Mouse (Mus musculus) heart, embryonic 15.5 days (tissue): ENCODE measurements around the gene Pphln1. TPM values are rescaled to one million over a fixed set of nuclear protein-coding genes. Genes with fewer than 3 reads are reported as not detected.

Experiments used
- ATAC-seq: fragments of 200-750 bp; cut with Nextera tagmentation; replicated peaks from 2 replicates; pipeline ENCODE4 v1.8.0; 2017; ENCODE audit warnings: low read depth, moderate TSS enrichment; ENCODE audit not compliant: insufficient number of reproducible peaks, insufficient read depth, low FRiP score
- H3K27ac ChIP-seq: fragments of 300-500 bp; sonication (generic); 2 replicates; pipeline ENCODE4 v1.5.1; 2015; ENCODE audit warnings: mild to moderate bottlenecking, inconsistent platforms
- H3K27me3 ChIP-seq: fragments of 300-500 bp; sonication (generic); 2 replicates; pipeline ENCODE4 v1.6.1; 2015; ENCODE audit warnings: inconsistent platforms
- H3K36me3 ChIP-seq: fragments of 300-500 bp; sonication (generic); 2 replicates; pipeline ENCODE4 v1.6.1; 2015; ENCODE audit warnings: mild to moderate bottlenecking, inconsistent platforms
- H3K4me1 ChIP-seq: fragments of 300-500 bp; sonication (generic); replicated peaks from 2 replicates; pipeline ENCODE4 v1.6.1; 2015; ENCODE audit warnings: inconsistent platforms
- H3K4me2 ChIP-seq: fragments of 300-500 bp; sonication (generic); 2 replicates; pipeline ENCODE4 v1.6.1; 2015; ENCODE audit warnings: inconsistent platforms, mild to moderate bottlenecking, moderate library complexity
- H3K4me3 ChIP-seq: fragments of 300-500 bp; sonication (generic); 2 replicates; pipeline ENCODE4 v1.5.1; 2015; ENCODE audit warnings: mild to moderate bottlenecking, inconsistent platforms
- H3K9ac ChIP-seq: fragments of 300-500 bp; sonication (generic); 2 replicates; pipeline ENCODE4 v1.6.1; 2015; ENCODE audit warnings: mild to moderate bottlenecking, inconsistent platforms
- H3K9me3 ChIP-seq: fragments of 300-500 bp; sonication (generic); replicated peaks from 2 replicates; pipeline ENCODE4 v1.6.1; 2016; ENCODE audit warnings: inconsistent platforms
- WGBS: fragments of 180-500 bp; shearing (Covaris S2); methylation state at CpG from one replicate; pipeline ENCODE4 v1.1.7; 2015; ENCODE audit warnings: mixed read lengths; 5-methylcytosine and 5-hydroxymethylcytosine counted together
- polyA plus RNA-seq: library from polyadenylated mRNA; unstranded; fragments of >200 nt; fragmentation: Nextera tagmentation; extraction: Ambion mirVana; gene quantifications from 2 replicates; pipeline ENCODE4 v1.2.1, GENCODE M21; 2015

The Pphln1 gene
- polyA plus RNA-seq, 1 experiment from 2014 or later, result 31.9 TPM

DNA sequence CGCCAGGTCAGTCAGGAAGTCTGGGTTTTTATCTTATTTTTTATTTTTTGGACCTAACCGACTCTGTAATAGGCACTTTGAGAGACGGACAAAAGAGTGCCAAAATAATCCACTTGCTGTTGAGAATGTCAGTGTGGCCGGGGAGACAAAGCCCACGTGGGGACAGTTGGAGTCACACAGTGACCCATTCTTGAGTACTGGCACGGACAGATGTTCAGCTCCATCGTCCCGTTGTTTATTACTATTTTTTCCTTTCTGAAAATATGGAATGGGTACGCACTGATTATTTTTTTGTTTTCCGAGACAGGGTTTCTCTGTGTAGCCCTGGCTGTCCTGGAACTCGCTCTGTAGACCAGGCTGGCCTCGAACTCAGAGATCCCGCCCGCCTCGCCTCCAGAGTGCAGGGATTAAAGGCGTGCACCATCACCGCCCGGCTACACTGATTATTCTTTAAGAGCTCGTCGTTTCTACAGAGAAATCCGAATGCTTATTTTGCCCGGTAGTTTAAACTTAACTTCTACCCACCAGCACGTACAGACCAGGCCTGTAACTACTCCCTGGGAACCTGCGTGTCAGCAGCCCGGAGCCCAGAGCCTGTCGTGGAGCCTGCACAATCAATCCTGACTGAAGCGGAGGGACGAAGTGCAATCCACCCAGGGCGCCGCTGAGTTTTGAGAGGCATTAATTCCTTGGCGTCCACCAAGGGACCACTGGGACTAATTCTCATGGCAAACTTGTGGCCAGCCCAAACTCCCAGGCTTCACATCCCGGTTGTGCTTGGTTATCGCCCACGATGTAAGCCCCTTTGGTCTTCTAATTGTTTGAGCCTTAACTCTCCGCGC lies 770 bp downstream of the Pphln1 start:
- H3K9ac ChIP-seq, result peak overlapping the region; percentile 98
- H3K4me2 ChIP-seq, result peak overlapping the region; percentile 80
- H3K4me3 ChIP-seq, result peak overlapping the region; percentile 100
- peaks cover 28% of the 10 kb centered on the region for H3K4me1 ChIP-seq
- H3K9me3 ChIP-seq, result no peaks in the 10 kb centered on the region
- peak overlapping the region; percentile 90 for H3K27ac ChIP-seq
- H3K36me3 ChIP-seq, result peaks cover 9% of the 10 kb centered on the region
- H3K27me3 ChIP-seq, result no peaks in the 10 kb centered on the region
- WGBS, result 4% methylated on average over 36 of the region's 36 CpGs
- ATAC-seq, result no peak

DNA sequence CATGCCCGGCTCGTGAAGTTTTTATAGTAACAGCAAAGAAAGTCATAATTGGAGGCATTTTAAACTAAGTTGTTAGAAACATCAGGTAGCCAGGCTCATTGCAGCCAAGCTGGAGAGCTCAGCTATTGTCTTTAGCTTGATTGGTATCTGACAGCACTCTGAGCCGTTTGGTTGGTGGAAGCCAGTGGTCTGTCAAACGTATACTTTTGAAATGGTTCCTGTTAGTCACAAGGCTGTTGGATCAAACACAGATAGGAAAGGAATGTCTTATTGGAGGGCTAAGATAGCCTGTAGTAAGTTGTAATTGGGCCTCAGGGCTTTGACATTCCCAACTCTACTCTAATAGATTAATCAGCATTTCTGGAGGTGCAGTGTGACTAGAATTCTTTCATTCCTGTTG lies 3.3 kb downstream of the Pphln1 start:
- Histone ChIP-seq H3K4me3 (no peak overlapping the region), H3K4me1 (peaks cover 27% of the 10 kb centered on the region), H3K36me3 (no peaks in the 10 kb centered on the region), H3K4me2 (no peak overlapping the region), H3K27ac (no peak overlapping the region), H3K9ac (no peak overlapping the region), H3K9me3 (no peaks in the 10 kb centered on the region), H3K27me3 (no peaks in the 10 kb centered on the region)
- no peak for ATAC-seq
- 56% methylated on average over 4 of the region's 4 CpGs for WGBS

DNA sequence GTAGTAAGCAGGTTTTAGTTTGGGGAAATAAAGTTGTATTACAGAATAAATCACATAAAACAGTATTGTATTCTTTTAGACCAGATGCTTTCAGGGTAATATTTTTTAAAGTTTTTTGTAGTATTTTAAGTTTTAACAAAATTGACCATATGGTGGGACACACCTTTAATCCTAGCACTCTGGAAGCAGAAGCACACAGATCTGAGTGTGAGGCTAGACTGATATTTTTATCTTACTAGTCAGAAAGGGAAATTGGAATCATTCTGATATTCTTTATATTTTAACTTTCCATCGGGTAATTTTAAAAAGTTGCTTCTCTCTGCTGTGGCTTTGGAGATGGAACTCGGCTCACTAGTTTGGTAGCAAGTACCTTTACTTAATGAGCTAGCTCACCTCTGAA lies 4.6 kb downstream of the Pphln1 start:
- no peaks in the 10 kb centered on the region for H3K36me3 ChIP-seq
- no peak for ATAC-seq
- no peak overlapping the region for H3K27ac ChIP-seq
- H3K27me3 ChIP-seq, result no peaks in the 10 kb centered on the region
- WGBS, result 94% methylated on average over 2 of the region's 2 CpGs
- H3K4me2 ChIP-seq, result no peak overlapping the region
- H3K9me3 ChIP-seq, result no peaks in the 10 kb centered on the region
- H3K4me1 ChIP-seq, result peaks cover 17% of the 10 kb centered on the region
- H3K4me3 ChIP-seq, result no peak overlapping the region
- no peak overlapping the region for H3K9ac ChIP-seq

DNA sequence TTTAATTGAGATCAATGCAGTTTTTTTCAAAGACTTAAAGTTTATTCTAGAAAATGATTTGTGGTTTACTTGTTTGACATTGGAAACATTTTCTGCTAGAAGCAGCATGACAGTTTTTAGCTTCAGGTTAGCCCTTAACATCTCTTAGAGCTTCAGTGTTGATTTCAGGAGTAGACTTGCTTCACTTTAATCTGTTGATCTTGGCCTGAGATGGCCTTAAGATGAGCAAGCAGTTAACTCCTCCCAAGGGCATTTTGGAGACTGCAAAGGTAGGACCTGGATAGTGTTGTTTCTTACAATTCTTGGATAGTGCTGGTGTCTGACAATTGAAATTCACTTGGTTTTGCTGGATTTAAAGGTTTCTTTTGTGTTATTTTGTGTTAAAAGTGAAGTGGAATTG lies 6.7 kb downstream of the Pphln1 start:
- no peak for ATAC-seq
- Histone ChIP-seq H3K9me3 (no peaks in the 10 kb centered on the region), H3K36me3 (no peaks in the 10 kb centered on the region), H3K27ac (no peak overlapping the region), H3K27me3 (no peaks in the 10 kb centered on the region), H3K9ac (no peak overlapping the region), H3K4me1 (peaks cover 6% of the 10 kb centered on the region; the same call in 1 of the 2 replicates), H3K4me2 (no peak overlapping the region), H3K4me3 (no peak overlapping the region)

DNA sequence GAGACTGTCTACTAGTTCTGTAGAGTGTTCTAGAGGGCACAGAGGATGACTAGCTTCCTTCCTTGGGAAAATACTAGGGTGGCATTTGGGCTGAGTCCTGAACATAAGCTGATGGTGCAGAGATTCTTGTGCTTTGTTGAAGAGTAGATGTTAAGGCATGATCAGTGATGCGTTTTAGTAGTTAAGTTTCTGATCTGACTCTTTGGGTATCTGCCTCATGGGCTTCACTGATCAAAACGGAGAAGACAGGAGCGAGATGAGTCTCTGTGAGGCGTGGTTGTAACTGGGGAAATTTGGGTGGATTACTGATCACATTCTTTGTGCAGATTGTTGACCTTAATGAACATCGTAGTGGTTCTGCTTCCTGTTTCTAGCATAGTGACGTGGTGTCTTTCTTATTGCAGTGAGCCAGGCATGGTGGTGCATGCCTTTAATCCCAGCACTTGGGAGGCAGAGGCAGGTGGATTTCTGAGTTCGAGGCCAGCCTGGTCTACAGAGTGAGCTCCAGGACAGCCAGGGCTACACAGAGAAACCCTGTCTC lies 7.4 kb downstream of the Pphln1 start:
- Histone ChIP-seq H3K4me3 (no peak overlapping the region), H3K9ac (no peak overlapping the region), H3K36me3 (no peaks in the 10 kb centered on the region), H3K27me3 (no peaks in the 10 kb centered on the region), H3K4me2 (no peak overlapping the region), H3K27ac (no peak overlapping the region), H3K9me3 (no peaks in the 10 kb centered on the region), H3K4me1 (0 out of 2 replicates have a peak, but pooled peaks cover 4% of the 10 kb centered on the region)
- no peak for ATAC-seq
- 89% methylated on average over 7 of the region's 7 CpGs for WGBS

DNA sequence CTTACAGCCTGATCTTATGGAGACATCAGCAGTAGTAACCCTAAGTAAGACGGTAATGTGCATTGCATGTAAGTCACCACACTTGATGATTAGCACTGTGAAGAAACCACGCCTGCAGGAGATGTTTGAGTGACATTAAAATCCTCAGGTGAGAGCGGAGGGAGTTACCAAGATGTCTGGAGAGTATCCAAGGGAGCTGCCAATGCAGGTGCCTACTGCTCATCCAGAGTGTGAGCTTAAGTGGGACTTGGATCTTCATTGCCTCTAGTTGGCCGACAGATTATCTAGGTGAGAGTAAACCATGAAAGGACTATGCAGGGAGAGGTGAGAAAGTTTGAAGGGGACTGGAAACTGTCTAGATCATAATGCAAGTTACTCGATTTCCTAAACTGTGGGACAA lies 8.3 kb downstream of the Pphln1 start:
- Histone ChIP-seq H3K4me2 (no peak overlapping the region), H3K27ac (no peak overlapping the region), H3K9me3 (no peaks in the 10 kb centered on the region), H3K9ac (no peak overlapping the region), H3K4me1 (0 out of 2 replicates have a peak, but pooled peaks cover 4% of the 10 kb centered on the region), H3K27me3 (no peaks in the 10 kb centered on the region), H3K4me3 (no peak overlapping the region), H3K36me3 (no peaks in the 10 kb centered on the region; the same call in 1 of the 2 replicates)
- 91% methylated on average over 5 of the region's 5 CpGs for WGBS
- no peak for ATAC-seq

DNA sequence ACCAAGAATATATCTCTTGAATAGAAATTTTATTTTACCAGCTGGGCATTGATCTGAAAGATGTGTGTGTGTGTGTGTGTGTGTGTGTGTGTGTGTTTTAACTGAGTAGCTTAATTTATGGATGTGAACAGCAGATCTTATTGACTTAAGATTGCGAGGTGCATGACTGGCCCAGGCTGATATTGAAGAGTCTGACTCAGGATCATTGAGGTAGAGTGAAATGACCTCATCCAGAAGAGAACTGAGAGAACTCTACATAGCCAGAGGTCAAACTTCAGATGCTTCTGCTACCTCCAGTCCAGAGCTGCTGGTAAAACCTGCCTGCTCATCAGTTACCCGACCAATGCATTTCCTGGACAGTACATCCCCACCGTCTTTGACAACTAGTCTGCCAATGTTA lies 14.3 kb downstream of the Pphln1 start:
- no peak overlapping the region for H3K9ac ChIP-seq
- 92% methylated on average over 3 of the region's 3 CpGs for WGBS
- peaks cover 6% of the 10 kb centered on the region; the same call in 1 of the 2 replicates for H3K36me3 ChIP-seq
- H3K4me3 ChIP-seq, result no peak overlapping the region
- H3K27me3 ChIP-seq, result no peaks in the 10 kb centered on the region
- no peak overlapping the region for H3K27ac ChIP-seq
- H3K4me2 ChIP-seq, result no peak overlapping the region
- no peak for ATAC-seq
- H3K9me3 ChIP-seq, result no peaks in the 10 kb centered on the region
- no peaks in the 10 kb centered on the region for H3K4me1 ChIP-seq

DNA sequence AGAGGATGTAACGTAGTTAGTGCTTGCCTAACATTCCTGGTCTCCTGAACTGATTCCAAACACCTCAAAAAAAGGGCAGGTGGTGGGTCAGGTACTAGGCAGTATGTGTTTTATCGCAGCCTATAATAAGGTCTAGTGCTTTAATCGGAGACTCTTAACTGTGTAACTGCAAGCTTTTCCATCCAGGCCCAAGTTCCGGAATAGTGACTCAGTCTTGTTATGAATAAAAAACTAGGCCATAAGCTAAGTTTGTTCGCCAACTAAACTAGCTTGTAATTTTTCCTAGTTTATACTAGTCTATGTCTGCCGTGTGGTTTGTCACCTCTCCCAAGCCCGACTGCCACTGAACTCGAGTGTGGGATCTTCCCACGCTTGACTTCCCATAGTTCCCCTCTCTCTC lies 16.3 kb downstream of the Pphln1 start:
- H3K27me3 ChIP-seq, result no peaks in the 10 kb centered on the region
- peaks cover 6% of the 10 kb centered on the region; the same call in 1 of the 2 replicates for H3K36me3 ChIP-seq
- H3K9me3 ChIP-seq, result no peaks in the 10 kb centered on the region
- H3K4me2 ChIP-seq, result no peak overlapping the region
- no peak for ATAC-seq
- no peaks in the 10 kb centered on the region for H3K4me1 ChIP-seq
- WGBS, result 93% methylated on average over 9 of the region's 9 CpGs
- no peak overlapping the region for H3K9ac ChIP-seq
- H3K4me3 ChIP-seq, result no peak overlapping the region
- no peak overlapping the region for H3K27ac ChIP-seq

DNA sequence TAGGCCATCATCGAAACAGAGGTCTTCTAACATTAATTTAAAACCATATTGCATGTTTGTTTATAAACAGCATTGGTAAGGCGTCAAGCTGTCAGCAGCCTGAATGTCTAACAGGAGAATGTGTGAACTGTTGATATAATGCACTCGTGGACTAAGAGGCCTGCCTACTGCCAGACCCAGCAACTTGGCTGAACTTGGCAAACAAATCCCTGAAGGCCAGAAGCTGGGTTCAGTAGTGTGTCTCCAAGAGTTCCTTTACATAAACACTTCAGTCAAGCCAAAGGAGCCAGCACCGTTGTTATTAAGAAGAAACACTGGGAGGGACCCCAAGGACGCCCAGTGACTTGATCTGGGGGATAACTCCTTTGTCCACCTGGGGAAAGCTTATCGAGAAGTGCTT lies 18.1 kb downstream of the Pphln1 start:
- ATAC-seq, result no peak
- H3K36me3 ChIP-seq, result peaks cover 12% of the 10 kb centered on the region; the same call in 1 of the 2 replicates
- no peak overlapping the region for H3K4me2 ChIP-seq
- H3K4me3 ChIP-seq, result no peak overlapping the region
- H3K9me3 ChIP-seq, result no peaks in the 10 kb centered on the region
- H3K4me1 ChIP-seq, result no peaks in the 10 kb centered on the region
- H3K9ac ChIP-seq, result no peak overlapping the region
- no peak overlapping the region for H3K27ac ChIP-seq
- WGBS, result 69% methylated on average over 6 of the region's 6 CpGs
- no peaks in the 10 kb centered on the region for H3K27me3 ChIP-seq

DNA sequence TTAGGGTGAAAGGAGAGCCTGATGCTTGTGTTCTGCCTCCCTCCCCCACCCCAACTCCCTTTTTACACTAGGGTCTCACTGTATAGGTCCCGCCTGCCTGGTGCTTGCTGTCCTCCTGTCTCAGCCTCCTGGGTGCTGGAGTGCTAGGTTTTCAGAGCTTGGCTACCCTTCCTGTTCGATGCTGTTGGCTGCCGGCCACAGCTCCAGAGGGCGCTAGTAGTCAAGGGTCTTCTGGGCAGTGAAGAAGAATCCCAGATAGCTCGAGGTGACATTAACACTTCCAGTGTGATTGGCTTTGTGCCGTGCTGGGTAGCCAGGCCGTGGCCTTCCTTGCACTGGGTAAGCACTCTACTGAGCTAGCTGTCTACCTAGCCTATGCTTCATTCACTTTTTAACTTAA lies 22.4 kb downstream of the Pphln1 start:
- no peak overlapping the region for H3K27ac ChIP-seq
- peaks cover 22% of the 10 kb centered on the region for H3K36me3 ChIP-seq
- ATAC-seq, result no peak
- H3K4me3 ChIP-seq, result no peak overlapping the region
- no peaks in the 10 kb centered on the region for H3K4me1 ChIP-seq
- H3K4me2 ChIP-seq, result no peak overlapping the region
- no peaks in the 10 kb centered on the region for H3K9me3 ChIP-seq
- no peak overlapping the region for H3K9ac ChIP-seq
- WGBS, result 66% methylated on average over 7 of the region's 7 CpGs
- H3K27me3 ChIP-seq, result no peaks in the 10 kb centered on the region

DNA sequence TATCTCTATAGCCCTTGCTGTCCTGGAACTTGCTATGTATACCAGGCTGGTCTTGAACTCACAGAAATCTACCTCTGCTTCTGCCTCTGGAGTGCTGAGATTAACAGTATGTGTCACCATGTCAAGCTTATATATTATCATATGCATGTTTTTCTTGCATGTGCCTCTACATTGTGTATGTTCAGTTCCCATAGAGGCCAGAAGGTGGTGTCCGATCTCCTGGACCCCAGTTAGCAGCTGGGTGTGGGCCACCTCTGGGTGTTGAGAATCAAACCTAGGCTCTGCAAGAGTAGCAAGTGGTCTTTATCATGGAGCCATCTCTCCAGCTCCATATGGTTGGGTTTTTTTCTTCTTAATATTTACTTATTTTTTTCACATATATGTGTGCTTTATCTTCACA lies 24.4 kb downstream of the Pphln1 start:
- H3K4me2 ChIP-seq, result no peak overlapping the region
- no peak for ATAC-seq
- no peak overlapping the region for H3K9ac ChIP-seq
- no peak overlapping the region for H3K4me3 ChIP-seq
- peaks cover 22% of the 10 kb centered on the region for H3K36me3 ChIP-seq
- H3K9me3 ChIP-seq, result no peaks in the 10 kb centered on the region
- 82% methylated on average over 1 of the region's 1 CpGs for WGBS
- H3K4me1 ChIP-seq, result no peaks in the 10 kb centered on the region
- H3K27me3 ChIP-seq, result no peaks in the 10 kb centered on the region
- no peak overlapping the region for H3K27ac ChIP-seq

DNA sequence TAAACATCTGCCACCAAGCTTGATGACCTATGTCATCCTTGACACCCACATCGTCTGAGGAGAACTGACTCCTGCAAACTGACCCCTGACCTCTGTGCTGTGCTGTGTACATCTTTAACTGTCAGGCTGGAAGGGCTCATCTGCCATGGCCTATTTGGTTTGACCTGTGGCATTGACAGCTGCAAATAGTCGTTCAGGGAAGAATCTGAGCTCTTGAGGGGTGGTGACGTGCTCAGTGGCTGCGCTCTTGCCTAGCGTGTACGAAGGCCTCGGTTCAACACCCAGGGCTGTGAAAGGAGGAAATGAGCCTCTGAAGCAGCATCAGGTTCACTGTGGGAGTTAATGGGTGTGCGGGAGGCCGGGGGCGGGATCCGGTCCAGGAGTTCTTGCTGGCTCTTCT lies 35.7 kb downstream of the Pphln1 start:
- Histone ChIP-seq H3K4me1 (0 out of 2 replicates have a peak, but pooled peaks cover 2% of the 10 kb centered on the region), H3K27ac (no peak overlapping the region), H3K9ac (no peak overlapping the region), H3K4me3 (no peak overlapping the region), H3K27me3 (no peaks in the 10 kb centered on the region), H3K36me3 (peaks cover 1% of the 10 kb centered on the region; the same call in 1 of the 2 replicates), H3K9me3 (no peaks in the 10 kb centered on the region), H3K4me2 (no peak overlapping the region)
- ATAC-seq, result 0 out of 2 replicates have a peak, but pooled peaks have one; percentile 18
- 49% methylated on average over 11 of the region's 11 CpGs for WGBS
